Mouse (Mus musculus) testis, postnatal 10 days (tissue): ENCODE results near the gene Serpinb1b.

ENCODE experiments used
- DNase-seq: peaks from one replicate; pipeline ENCODE4 v3.0.0; 2021; ENCODE audit warnings: low spot score

Gene Serpinb1b

DNA sequence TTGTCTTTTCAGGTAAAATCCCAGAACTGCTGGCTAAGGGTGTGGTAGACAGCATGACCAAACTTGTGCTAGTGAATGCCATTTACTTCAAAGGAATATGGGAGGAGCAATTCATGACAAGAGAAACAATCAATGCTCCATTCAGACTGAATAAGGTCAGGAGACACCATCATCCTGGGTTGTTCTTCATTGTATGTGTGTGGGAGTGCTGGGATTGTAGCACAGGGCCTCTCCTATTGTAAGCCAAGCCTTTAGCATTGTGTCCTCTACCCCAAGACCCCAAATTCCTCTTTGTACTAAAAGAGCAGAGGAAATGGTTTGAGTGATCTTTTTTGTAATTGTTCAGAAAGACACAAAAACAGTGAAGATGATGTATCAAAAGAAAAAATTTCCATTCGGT lies 12.9 kb downstream of the Serpinb1b start:
- no peak for DNase-seq

GRCm38 (mm10) chr13:33095575-33095974 lies 17.2 kb downstream of the Serpinb1b start:
- DNase-seq = no peak

- DNase-seq = no peak
These were observed 27.3 kb downstream of the Serpinb1b start for GRCm38 (mm10) chr13:33105626-33106025.

DNA sequence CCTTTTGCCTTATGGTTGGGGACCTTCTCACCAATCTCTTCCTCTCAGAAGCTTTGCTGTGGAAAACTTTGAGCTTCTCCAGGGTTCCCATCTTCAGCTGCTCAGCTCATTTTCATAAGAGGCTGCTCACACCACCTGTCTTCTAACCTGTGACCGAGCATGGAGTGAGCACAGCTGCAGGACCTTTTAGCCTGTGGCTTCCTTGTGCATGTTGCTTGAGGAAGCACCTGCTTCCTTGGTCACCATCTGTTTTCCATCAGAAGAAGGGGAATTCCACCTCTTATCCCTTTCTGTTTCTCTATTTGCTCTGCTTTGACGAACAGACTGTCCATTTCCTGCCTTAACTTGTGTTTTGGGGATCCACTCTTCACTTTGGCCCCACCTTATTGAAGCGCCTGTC lies 34.7 kb downstream of the Serpinb1b start:
- DNase-seq = no peak

- no peak for DNase-seq
These were observed 59.3 kb downstream of the Serpinb1b start for GRCm38 (mm10) chr13:33137717-33138116.

DNA sequence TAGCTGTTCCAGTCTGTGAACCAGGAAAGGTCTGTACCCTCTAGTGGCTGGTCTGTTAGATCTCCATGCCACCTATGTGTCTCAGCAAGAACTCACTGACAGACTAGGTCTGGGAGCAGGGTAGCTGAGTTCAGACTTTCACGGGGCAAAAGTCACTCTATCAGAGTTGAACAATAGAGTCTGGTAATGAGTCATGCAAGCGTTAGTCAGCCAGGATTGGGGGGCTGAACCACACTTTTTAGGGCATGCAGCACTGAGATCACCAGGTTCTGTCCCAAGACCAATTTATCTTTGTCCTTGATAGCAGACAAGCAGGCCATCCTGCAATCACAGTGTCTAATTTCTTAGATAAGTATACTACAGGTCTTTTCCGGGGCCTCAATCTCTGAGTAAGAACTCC lies 63.1 kb downstream of the Serpinb1b start:
- DNase-seq = no peak
